Mouse (Mus musculus) midbrain, embryonic 14.5 days (tissue): ENCODE measurements around the gene Nsmf. TPM values are rescaled to one million over a fixed set of nuclear protein-coding genes. Genes with fewer than 3 reads are reported as not detected.

Experiments used
- ATAC-seq: fragments of 200-750 bp; cut with Nextera tagmentation; 2 replicates; pipeline ENCODE4 v1.8.0; 2017; ENCODE audit warnings: moderate number of reproducible peaks, moderate library complexity; ENCODE audit not compliant: low FRiP score, low TSS enrichment
- DNase-seq: peaks from one replicate; pipeline ENCODE4 v3.0.0-alpha.2; 2015
- H3K27ac ChIP-seq: fragments of 300-500 bp; sonication (generic); replicated peaks from 2 replicates; pipeline ENCODE4 v1.5.1; 2014; ENCODE audit warnings: mild to moderate bottlenecking, low read depth, low read length, moderate library complexity
- H3K27me3 ChIP-seq: fragments of 300-500 bp; sonication (generic); 2 replicates; pipeline ENCODE4 v1.6.1; 2014; ENCODE audit warnings: low read length, control low read depth, mixed read lengths; ENCODE audit not compliant: control insufficient read depth, insufficient read depth
- H3K36me3 ChIP-seq: fragments of 300-500 bp; sonication (generic); 2 replicates; pipeline ENCODE4 v1.6.1; 2014; ENCODE audit warnings: low read length, control low read depth; ENCODE audit not compliant: control insufficient read depth, insufficient read depth
- H3K4me1 ChIP-seq: fragments of 300-500 bp; sonication (generic); 2 replicates; pipeline ENCODE4 v1.6.1; 2014; ENCODE audit warnings: mild to moderate bottlenecking, antibody characterized with exemption, low read length, control low read depth; ENCODE audit not compliant: control insufficient read depth, insufficient read depth
- H3K4me2 ChIP-seq: fragments of 300-500 bp; sonication (generic); 2 replicates; pipeline ENCODE4 v1.6.1; 2014; ENCODE audit warnings: mild to moderate bottlenecking, low read length, moderate library complexity
- H3K4me3 ChIP-seq: fragments of 300-500 bp; sonication (generic); replicated peaks from 2 replicates; pipeline ENCODE4 v1.5.1; 2014; ENCODE audit warnings: low read depth, low read length
- H3K9ac ChIP-seq: fragments of 300-500 bp; sonication (generic); replicated peaks from 2 replicates; pipeline ENCODE4 v1.6.1; 2014; ENCODE audit warnings: mild to moderate bottlenecking, low read length, moderate library complexity
- H3K9me3 ChIP-seq: fragments of 300-500 bp; sonication (generic); 2 replicates; pipeline ENCODE4 v1.6.1; 2016; ENCODE audit warnings: low read length, control low read depth, mixed read lengths; ENCODE audit not compliant: control insufficient read depth
- WGBS: fragments of 180-500 bp; shearing (Covaris S2); extraction: QIAGEN DNeasy Blood & Tissue Kit; methylation state at CpG from one replicate; pipeline ENCODE4 v1.1.7; 2014; 5-methylcytosine and 5-hydroxymethylcytosine counted together
- polyA plus RNA-seq: library from polyadenylated mRNA; unstranded; fragments of >200 nt; fragmentation: Nextera tagmentation; extraction: Ambion mirVana; gene quantifications from 2 replicates; pipeline ENCODE4 v1.2.1, GENCODE M21; 2014

Gene Nsmf
- polyA plus RNA-seq, 1 experiment from 2014 or later: 125 TPM

DNA sequence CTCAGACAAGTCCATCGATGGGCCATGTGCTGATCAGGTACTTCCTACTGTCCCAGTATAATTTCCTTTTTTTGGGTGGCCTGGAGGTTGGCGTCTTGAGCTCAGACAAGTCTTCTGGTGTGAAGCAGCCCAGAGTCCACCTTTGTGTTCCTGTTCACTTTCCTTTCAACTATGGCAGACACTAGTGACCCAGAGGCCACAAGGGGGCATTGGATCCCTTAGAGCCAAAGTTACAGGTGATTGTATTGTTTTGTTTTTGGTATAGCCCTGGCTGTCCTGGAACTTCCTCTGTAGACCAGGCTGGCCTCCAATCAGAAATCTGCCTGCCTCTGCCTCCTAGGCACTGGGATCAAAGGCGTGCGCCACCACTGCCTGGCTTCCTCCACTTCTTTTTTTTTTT lies 18.2 kb downstream of the Nsmf start:
- Histone ChIP-seq H3K27ac (no peak overlapping the region), H3K9ac (no peak overlapping the region), H3K4me2 (no peak overlapping the region), H3K27me3 (no peaks in the 10 kb centered on the region), H3K9me3 (no peaks in the 10 kb centered on the region), H3K4me1 (no peaks in the 10 kb centered on the region), H3K36me3 (no peaks in the 10 kb centered on the region), H3K4me3 (no peak overlapping the region)
- DNase-seq (no peak), ATAC-seq (no peak)
- WGBS: 93% methylated on average over 4 of the region's 4 CpGs

DNA sequence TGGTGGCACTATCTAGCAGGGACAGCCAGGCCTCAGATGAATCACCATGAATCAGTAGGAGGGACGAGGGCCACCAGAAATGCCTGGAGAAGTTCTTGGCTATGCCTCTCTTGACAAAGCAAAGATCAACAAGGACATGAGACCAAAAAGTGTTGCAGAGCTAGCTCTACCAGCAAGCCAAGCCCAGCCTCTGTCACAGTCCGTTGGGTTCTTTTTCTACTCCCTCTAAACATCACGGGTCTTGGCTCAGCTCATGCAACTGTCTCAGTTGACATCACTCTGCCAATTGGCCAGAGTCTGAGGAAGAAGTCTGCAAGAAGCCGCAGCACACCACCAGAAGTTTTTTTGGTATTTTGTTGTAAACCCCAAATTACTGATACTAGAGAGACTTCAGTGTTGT lies 21.4 kb downstream of the Nsmf start:
- DNase-seq (no peak), ATAC-seq (no peak)
- no peaks in the 10 kb centered on the region for H3K27me3 ChIP-seq
- H3K4me1 ChIP-seq: no peaks in the 10 kb centered on the region
- no peaks in the 10 kb centered on the region for H3K9me3 ChIP-seq
- H3K4me2 ChIP-seq: no peak overlapping the region
- no peak overlapping the region for H3K9ac ChIP-seq
- WGBS: 56% methylated on average over 4 of the region's 4 CpGs
- H3K4me3 ChIP-seq: no peak overlapping the region
- H3K36me3 ChIP-seq: no peaks in the 10 kb centered on the region
- H3K27ac ChIP-seq: no peak overlapping the region

DNA sequence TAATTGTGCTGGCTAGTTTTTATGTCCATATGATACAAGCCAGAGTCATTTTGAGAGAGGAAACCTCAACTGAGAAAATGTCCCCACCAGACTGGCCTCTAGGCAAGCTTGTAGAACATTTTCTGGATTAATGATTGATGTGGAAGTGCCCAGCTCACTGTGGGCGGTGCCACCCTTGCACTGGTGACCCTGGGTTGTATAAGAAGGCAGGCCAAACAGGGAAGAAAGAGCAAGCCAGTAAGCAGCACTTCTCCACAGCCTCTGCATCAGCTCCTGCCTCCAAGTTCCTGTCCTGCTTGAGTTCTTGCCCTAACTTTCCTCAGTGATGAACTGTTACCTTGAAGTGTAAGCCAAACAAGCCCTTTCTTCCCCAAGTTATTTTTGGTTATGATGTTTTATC lies 24.8 kb downstream of the Nsmf start:
- no peaks in the 10 kb centered on the region for H3K9me3 ChIP-seq
- ATAC-seq: no peak
- 75% methylated on average over 1 of the region's 1 CpGs for WGBS
- no peaks in the 10 kb centered on the region for H3K36me3 ChIP-seq
- H3K9ac ChIP-seq: no peak overlapping the region
- no peaks in the 10 kb centered on the region for H3K4me1 ChIP-seq
- no peak overlapping the region for H3K27ac ChIP-seq
- DNase-seq: no peak
- no peak overlapping the region for H3K4me3 ChIP-seq
- H3K4me2 ChIP-seq: no peak overlapping the region
- H3K27me3 ChIP-seq: no peaks in the 10 kb centered on the region

DNA sequence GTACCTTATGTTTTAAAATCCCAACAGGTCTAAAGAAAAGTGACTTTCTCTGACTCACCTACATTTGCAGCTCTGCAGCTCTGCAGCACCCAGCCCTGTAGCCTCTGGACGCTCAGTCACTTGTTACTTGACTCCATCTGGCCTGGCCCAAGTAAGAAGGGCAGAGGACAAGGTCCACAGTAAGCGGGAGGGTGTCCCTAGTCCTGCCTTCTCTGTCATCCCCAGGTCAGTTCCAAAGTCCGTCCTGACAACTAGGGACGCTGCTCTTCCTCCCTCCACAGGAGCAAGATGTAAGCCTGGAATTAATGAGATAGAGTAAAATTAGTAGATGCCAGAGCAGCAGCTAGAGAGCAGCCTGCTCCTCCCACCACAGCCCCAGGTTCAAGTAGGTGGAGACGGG lies 25.9 kb downstream of the Nsmf start, which contains the start of gene Entpd8:
Gene Entpd8, plus strand, starts transcription at position 229 of the 400 bp plus-strand sequence.
- DNase-seq (no peak), ATAC-seq (no peak)
- 62% methylated on average over 5 of the region's 5 CpGs for WGBS
- no peaks in the 10 kb centered on the region for H3K9me3 ChIP-seq
- H3K27ac ChIP-seq: no peak within 1 kb of the TSS
- H3K4me3 ChIP-seq: no peak within 1 kb of the TSS
- no peak within 1 kb of the TSS for H3K4me2 ChIP-seq
- H3K27me3 ChIP-seq: no peaks in the 10 kb centered on the region
- H3K36me3 ChIP-seq: no peaks in the 10 kb centered on the region
- no peaks in the 10 kb centered on the region for H3K4me1 ChIP-seq
- no peak within 1 kb of the TSS for H3K9ac ChIP-seq

DNA sequence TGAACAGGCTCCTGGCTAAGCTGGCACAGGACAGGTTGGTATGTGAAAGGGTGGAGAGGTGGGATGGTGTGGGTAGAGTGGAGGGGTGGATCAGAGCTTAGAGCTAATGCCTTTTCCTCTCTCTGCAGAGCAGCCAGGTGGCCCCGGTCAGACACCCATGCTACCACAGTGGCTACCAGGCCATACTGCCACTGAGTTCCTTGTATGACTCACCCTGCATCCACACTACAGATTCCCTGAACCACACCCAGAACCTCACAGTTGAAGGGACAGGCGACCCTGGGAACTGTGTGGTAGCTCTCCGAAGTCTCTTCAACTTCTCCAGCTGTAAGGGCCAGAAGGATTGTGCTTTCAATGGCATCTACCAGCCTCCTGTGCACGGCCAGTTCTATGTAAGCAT lies 29.5 kb downstream of the Nsmf start:
- no peak overlapping the region for H3K4me3 ChIP-seq
- no peaks in the 10 kb centered on the region for H3K36me3 ChIP-seq
- WGBS: 78% methylated on average over 4 of the region's 4 CpGs
- ATAC-seq: no peak
- DNase-seq: no peak
- no peaks in the 10 kb centered on the region for H3K27me3 ChIP-seq
- no peak overlapping the region for H3K9ac ChIP-seq
- no peaks in the 10 kb centered on the region for H3K4me1 ChIP-seq
- H3K27ac ChIP-seq: no peak overlapping the region
- no peaks in the 10 kb centered on the region for H3K9me3 ChIP-seq
- H3K4me2 ChIP-seq: no peak overlapping the region

DNA sequence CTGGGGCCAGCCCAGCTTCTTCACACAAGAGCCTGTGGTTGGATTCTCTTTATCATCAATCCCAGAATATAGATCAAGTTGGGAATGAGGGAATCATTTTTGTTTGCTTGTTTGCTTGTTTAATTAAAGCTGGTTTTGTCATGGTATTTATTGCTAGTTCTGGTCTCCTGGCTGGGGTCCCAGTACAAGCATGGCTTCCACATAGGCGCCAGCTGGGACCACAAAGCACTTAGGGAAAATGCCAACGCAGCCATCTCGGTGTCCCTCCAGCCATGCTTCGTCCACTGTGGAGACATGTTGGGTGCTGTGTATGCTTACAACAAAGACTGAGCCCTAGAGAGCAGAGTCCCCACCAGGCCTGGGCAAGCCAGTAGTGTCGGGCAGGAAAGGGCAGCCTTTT lies 31.4 kb downstream of the Nsmf start:
- 85% methylated on average over 5 of the region's 5 CpGs for WGBS
- no peak overlapping the region for H3K4me2 ChIP-seq
- H3K4me3 ChIP-seq: no peak overlapping the region
- ATAC-seq: no peak
- no peaks in the 10 kb centered on the region for H3K9me3 ChIP-seq
- no peaks in the 10 kb centered on the region for H3K4me1 ChIP-seq
- DNase-seq: no peak
- H3K27ac ChIP-seq: no peak overlapping the region
- no peak overlapping the region for H3K9ac ChIP-seq
- no peaks in the 10 kb centered on the region for H3K36me3 ChIP-seq
- no peaks in the 10 kb centered on the region for H3K27me3 ChIP-seq

DNA sequence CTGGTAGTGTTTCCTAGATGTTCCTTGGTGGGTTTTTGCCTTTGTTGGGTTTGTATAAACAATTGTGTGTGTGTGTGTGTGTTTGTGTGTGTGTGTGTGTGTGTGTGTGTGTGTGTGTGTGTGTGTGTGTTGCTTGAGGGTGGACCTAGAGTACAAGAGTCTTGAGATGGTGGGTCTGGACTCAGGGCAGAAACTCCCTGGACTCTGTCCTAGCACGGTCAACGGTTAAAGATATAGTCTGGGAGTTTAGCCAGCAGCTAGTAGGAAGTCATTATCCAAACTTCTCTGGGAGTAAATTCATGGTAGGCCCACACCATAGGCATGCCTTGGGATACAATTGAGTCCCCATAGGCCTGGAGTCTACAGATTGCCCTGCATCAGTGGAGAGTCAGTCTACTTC lies 33.7 kb downstream of the Nsmf start:
- Histone ChIP-seq H3K27me3 (no peaks in the 10 kb centered on the region), H3K9me3 (no peaks in the 10 kb centered on the region), H3K9ac (no peak overlapping the region), H3K4me1 (no peaks in the 10 kb centered on the region), H3K4me2 (no peak overlapping the region), H3K36me3 (no peaks in the 10 kb centered on the region), H3K4me3 (no peak overlapping the region), H3K27ac (no peak overlapping the region)
- 97% methylated on average over 2 of the region's 2 CpGs for WGBS
- DNase-seq (no peak), ATAC-seq (no peak)

DNA sequence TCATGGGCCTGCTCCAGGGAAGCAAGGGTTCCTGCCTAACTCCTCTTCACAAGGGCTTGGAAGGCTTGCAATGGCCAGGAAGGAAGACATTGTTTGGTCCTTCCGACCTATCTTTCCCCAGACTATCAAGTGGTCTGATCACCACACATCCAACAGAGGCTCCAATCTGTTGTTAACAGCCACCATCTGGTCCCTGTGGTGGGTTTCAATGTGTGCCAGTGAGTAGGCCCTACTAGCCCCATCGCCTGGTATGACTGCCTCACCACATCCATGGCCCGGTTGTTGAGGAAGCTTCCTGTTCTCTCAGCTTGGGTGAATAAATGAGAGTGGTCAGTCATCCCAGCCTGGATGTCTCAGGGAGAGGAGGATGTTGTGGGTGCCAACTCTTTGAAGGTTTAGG lies 34.5 kb downstream of the Nsmf start:
- H3K9me3 ChIP-seq: no peaks in the 10 kb centered on the region
- H3K4me2 ChIP-seq: no peak overlapping the region
- ATAC-seq (no peak), DNase-seq (no peak)
- H3K4me1 ChIP-seq: no peaks in the 10 kb centered on the region
- no peaks in the 10 kb centered on the region for H3K27me3 ChIP-seq
- WGBS: 93% methylated on average over 3 of the region's 3 CpGs
- H3K4me3 ChIP-seq: no peak overlapping the region
- H3K27ac ChIP-seq: no peak overlapping the region
- no peak overlapping the region for H3K9ac ChIP-seq
- no peaks in the 10 kb centered on the region for H3K36me3 ChIP-seq

DNA sequence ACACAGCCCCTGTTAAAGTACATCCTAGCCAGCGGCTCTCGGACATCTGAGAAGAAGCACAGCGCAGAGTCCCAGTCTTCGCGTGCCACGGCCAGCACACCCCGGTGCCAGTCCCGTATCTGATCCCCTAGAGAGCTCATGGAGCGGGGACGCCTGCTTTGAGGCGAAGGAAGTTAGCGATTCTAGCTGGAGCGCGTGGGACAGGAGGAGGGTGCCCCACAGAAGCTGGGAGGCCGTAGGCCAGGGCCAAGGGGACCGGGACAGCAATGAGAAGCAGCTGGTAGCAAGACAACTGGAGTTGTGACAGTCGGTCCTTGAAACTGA lies 40.6 kb downstream of the Nsmf start:
- Histone ChIP-seq H3K4me2 (no peak overlapping the region), H3K27ac (no peak overlapping the region), H3K9me3 (no peaks in the 10 kb centered on the region), H3K36me3 (no peaks in the 10 kb centered on the region), H3K9ac (no peak overlapping the region), H3K4me3 (no peak overlapping the region), H3K4me1 (peaks cover 4% of the 10 kb centered on the region), H3K27me3 (no peaks in the 10 kb centered on the region)
- ATAC-seq: no peak
- 47% methylated on average over 17 of the region's 17 CpGs for WGBS
- DNase-seq: no peak
